Comparison of ENCODE assay signal across 9 mouse cellular contexts in the genomic region with DNA sequence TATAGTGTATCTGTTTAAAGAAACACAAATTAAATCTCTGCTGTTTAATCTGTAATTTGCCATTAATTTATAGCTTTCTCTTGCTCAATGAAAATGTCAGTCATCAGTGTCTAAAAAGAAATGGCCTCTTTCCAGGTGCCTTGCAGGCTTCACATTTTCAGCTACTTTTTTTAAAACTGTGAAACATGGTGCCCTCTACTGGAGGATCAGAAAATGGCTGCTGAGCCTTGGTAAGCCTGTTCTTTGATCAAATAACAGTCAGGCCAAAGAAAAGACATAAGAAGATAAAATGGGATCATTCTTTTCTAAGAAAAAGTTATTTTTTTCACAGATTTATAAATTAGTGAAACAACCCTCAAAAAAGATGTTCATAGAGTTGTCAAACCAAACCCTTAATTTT.
DNase-seq lines count a peak whose midpoint lies in the region; ATAC-seq lines count a peak whose summit lies in the region.
"Had no signal": no experiment of that assay in that cellular context is flagged by ENCODE, and none has a peak within 500 bp of the region (broad histone marks: within the 10 kb centered on the region; RNA-seq: fewer than 3 reads in every experiment).

No protein-coding gene starts in this region.

- H3K9me3 ChIP-seq in neural tube, embryonic 15.5 days (replicated peaks), result no peaks in the 10 kb centered on the region
- H3K9me3 ChIP-seq in embryonic facial prominence, embryonic 14.5 days (ENCODE audit: control insufficient read depth, low read length), result 0 out of 2 replicates have a peak, but pooled peaks cover 4% of the 10 kb centered on the region
- no peaks in the 10 kb centered on the region for H3K9me3 ChIP-seq in neural tube, embryonic 14.5 days (ENCODE audit: control insufficient read depth, low read length)

- H3K27ac ChIP-seq in neural tube, embryonic 15.5 days (replicated peaks), result no peak overlapping the region
- no peak overlapping the region for H3K27ac ChIP-seq in embryonic facial prominence, embryonic 14.5 days (replicated peaks; ENCODE audit: low read depth, low read length)
- no peak overlapping the region for H3K27ac ChIP-seq in neural tube, embryonic 14.5 days (ENCODE audit: low read depth, low read length)

- H3K4me3 ChIP-seq in neural tube, embryonic 15.5 days (replicated peaks), result no peak overlapping the region
- no peak overlapping the region for H3K4me3 ChIP-seq in embryonic facial prominence, embryonic 14.5 days (ENCODE audit: low read depth, low read length)
- H3K4me3 ChIP-seq in neural tube, embryonic 14.5 days (ENCODE audit: low read depth, low read length), result no peak overlapping the region
- H3K4me3 ChIP-seq: myocyte had no signal

- H3K36me3 ChIP-seq in neural tube, embryonic 15.5 days, result no peaks in the 10 kb centered on the region
- no peaks in the 10 kb centered on the region for H3K36me3 ChIP-seq in embryonic facial prominence, embryonic 14.5 days (ENCODE audit: control insufficient read depth, insufficient read depth, low read length)
- no peaks in the 10 kb centered on the region for H3K36me3 ChIP-seq in neural tube, embryonic 14.5 days (ENCODE audit: control insufficient read depth, insufficient read depth, low read length)

- no peak overlapping the region for H3K4me2 ChIP-seq in neural tube, embryonic 15.5 days
- no peak overlapping the region for H3K4me2 ChIP-seq in embryonic facial prominence, embryonic 14.5 days (ENCODE audit: low read depth, low read length)
- no peak overlapping the region for H3K4me2 ChIP-seq in neural tube, embryonic 14.5 days (ENCODE audit: low read depth, low read length)

- peak; percentile 16 to 18 for DNase-seq in cerebellum, adult 18-20 months
- DNase-seq in cerebellum, adult 11-12 months, result no peak
- peak; percentile 26 for DNase-seq in neural tube, embryonic 10.5 days (ENCODE audit: extremely low spot score, low spot score)
- peak; percentile 62 for DNase-seq in embryonic facial prominence, embryonic 14.5 days (ENCODE audit: low spot score)
- peak; percentile 53 to 73 for DNase-seq in layer of hippocampus, postnatal 14 days (ENCODE audit: low spot score in 2 of 2)
- no peak for DNase-seq in gastrocnemius, postnatal 14 days

- ATAC-seq in neural tube, embryonic 15.5 days (ENCODE audit: low FRiP score), result no peak
- ATAC-seq in embryonic facial prominence, embryonic 14.5 days (ENCODE audit: low read depth), result no peak
- 0 out of 2 replicates have a peak, but pooled peaks have one; percentile 34 for ATAC-seq in neural tube, embryonic 14.5 days (ENCODE audit: low read depth)

- no peak overlapping the region for H3K9ac ChIP-seq in neural tube, embryonic 15.5 days (replicated peaks)
- no peak overlapping the region for H3K9ac ChIP-seq in embryonic facial prominence, embryonic 14.5 days (ENCODE audit: low read depth, low read length)
- H3K9ac ChIP-seq in neural tube, embryonic 14.5 days (replicated peaks; ENCODE audit: low read depth, low read length), result no peak overlapping the region

- no peaks in the 10 kb centered on the region for H3K27me3 ChIP-seq in neural tube, embryonic 15.5 days (replicated peaks)
- no peaks in the 10 kb centered on the region for H3K27me3 ChIP-seq in embryonic facial prominence, embryonic 14.5 days (replicated peaks; ENCODE audit: control insufficient read depth, insufficient read depth, low read length)
- H3K27me3 ChIP-seq in neural tube, embryonic 14.5 days (ENCODE audit: control insufficient read depth, insufficient read depth, low read length), result no peaks in the 10 kb centered on the region

- H3K4me1 ChIP-seq in neural tube, embryonic 15.5 days, result no peaks in the 10 kb centered on the region
- H3K4me1 ChIP-seq in embryonic facial prominence, embryonic 14.5 days (ENCODE audit: control insufficient read depth, insufficient read depth, low read length), result no peaks in the 10 kb centered on the region
- no peaks in the 10 kb centered on the region for H3K4me1 ChIP-seq in neural tube, embryonic 14.5 days (ENCODE audit: control insufficient read depth, insufficient read depth, low read length)

- intact Hi-C loops in gastrocnemius, postnatal 14 days (cut with DNase I; ENCODE audit: low total_unique reads), result no loop called here

Comparison
In these comparisons a context has a peak if more than half of its experiments do, and no peak if none do; other contexts are left out.
1. DNase-seq: peak in cerebellum, adult 18-20 months (2 of 2), neural tube, embryonic 10.5 days (single experiment), embryonic facial prominence, embryonic 14.5 days (single experiment) and layer of hippocampus, postnatal 14 days (2 of 2); none in cerebellum, adult 11-12 months (single experiment) and gastrocnemius, postnatal 14 days (single experiment).